Mouse (Mus musculus): ENCODE results near the gene Cntn4.

DNA sequence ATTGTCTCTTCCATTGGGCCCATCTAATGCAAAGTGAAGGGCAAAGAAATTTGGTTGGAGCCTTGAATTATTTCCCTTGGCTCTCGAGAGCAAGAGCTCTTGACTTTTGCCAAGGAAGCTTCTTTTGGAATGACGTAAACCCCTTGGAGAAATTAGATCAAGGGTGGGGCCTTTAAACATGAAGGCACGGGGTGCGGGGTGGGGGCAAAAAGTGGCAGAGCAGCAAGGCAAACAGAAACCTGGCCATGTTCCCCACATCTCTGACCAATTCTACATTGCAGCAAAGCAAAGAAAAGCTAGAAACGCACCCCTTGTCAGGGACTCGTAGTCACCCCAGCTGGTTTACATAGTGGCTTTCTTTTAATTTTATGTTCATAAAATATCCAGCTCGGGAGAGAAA is 887.9 kb downstream of the Cntn4 start:
- no peak for TF ChIP-seq CTCF (conservative IDR thresholded peaks at IDR 0.05; ENCODE audit: low read length)
- no peak for TF ChIP-seq POU5F1 (IDR thresholded peaks at IDR 0.05; ENCODE audit: borderline replicate concordance, low read length)
- no peak for TF ChIP-seq NANOG (IDR thresholded peaks at IDR 0.05; ENCODE audit: borderline replicate concordance, low read length)
